Mouse (Mus musculus) MEL (cell line): ENCODE results near the gene Myo10. TPM values are rescaled to one million over a fixed set of nuclear protein-coding genes. Genes with fewer than 3 reads are reported as not detected.

ENCODE experiments used
- DNase-seq: peaks from one replicate; pipeline ENCODE4 v3.0.0; 2011; ENCODE audit warnings: low read depth, low spot score
- H3K27ac ChIP-seq: 2 replicates; pipeline ENCODE4 v1.5.1; 2012; ENCODE audit warnings: low read depth, mild to moderate bottlenecking, control low read depth, low read length, moderate library complexity; ENCODE audit not compliant: control insufficient read depth
- H3K27me3 ChIP-seq, 2 experiments: fragments of 150-350 bp in 1 of 2; sonication (generic) in 1 of 2; 2 replicates each; pipeline ENCODE4 v1.6.1; 2012; ENCODE audit warnings: low read length in 2 of 2, mild to moderate bottlenecking in 2 of 2, improper control_type of control experiment in 1 of 2, moderate library complexity in 1 of 2; ENCODE audit not compliant: insufficient read depth in 2 of 2, control insufficient read depth in 1 of 2
- H3K36me3 ChIP-seq, 2 experiments: 2 replicates each; pipeline ENCODE4 v1.6.1; 2012 to 2014; ENCODE audit warnings: low read length in 2 of 2, improper control_type of control experiment in 1 of 2, inconsistent platforms in 1 of 2, mild to moderate bottlenecking in 1 of 2; ENCODE audit not compliant: insufficient read depth in 2 of 2, control insufficient read depth in 1 of 2
- H3K4me1 ChIP-seq, 2 experiments: fragments of 150-350 bp in 1 of 2; sonication (generic) in 1 of 2; 2 replicates each; pipeline ENCODE4 v1.6.1; 2012; ENCODE audit warnings: low read length in 2 of 2, improper control_type of control experiment in 1 of 2, mild to moderate bottlenecking in 1 of 2; ENCODE audit not compliant: insufficient read depth in 2 of 2, control insufficient read depth in 1 of 2
- H3K4me3 ChIP-seq, 2 experiments: fragments of 150-350 bp in 1 of 2; sonication (generic) in 1 of 2; 2 replicates each; pipeline ENCODE4 v1.5.1; 2012; ENCODE audit warnings: low read depth in 2 of 2, low read length in 2 of 2, mild to moderate bottlenecking in 2 of 2, moderate library complexity in 2 of 2, control low read depth in 1 of 2, improper control_type of control experiment in 1 of 2; ENCODE audit not compliant: control insufficient read depth in 1 of 2, insufficient read depth in 1 of 2
- H3K79me2 ChIP-seq: 2 replicates; pipeline ENCODE4 v1.6.1; 2012; ENCODE audit warnings: mild to moderate bottlenecking, low read length, moderate library complexity; ENCODE audit not compliant: control insufficient read depth, poor library complexity, insufficient read depth
- H3K9ac ChIP-seq: 2 replicates; pipeline ENCODE4 v1.6.1; 2012; ENCODE audit warnings: low read depth, mild to moderate bottlenecking, control low read depth, low read length, moderate library complexity; ENCODE audit not compliant: control insufficient read depth, poor library complexity, severe bottlenecking
- H3K9me3 ChIP-seq: fragments of 150-350 bp; sonication (generic); replicated peaks from 2 replicates; pipeline ENCODE4 v1.6.1; 2012; ENCODE audit warnings: mild to moderate bottlenecking, low read length, improper control_type of control experiment, moderate library complexity; ENCODE audit not compliant: insufficient read depth
- BHLHE40 ChIP-seq: IDR thresholded peaks from 2 replicates; pipeline ENCODE4 v1.6.1; 2012; ENCODE audit warnings: low read depth, mild to moderate bottlenecking, inconsistent platforms, low read length, improper control_type of control experiment, borderline replicate concordance
- CHD1 ChIP-seq: IDR thresholded peaks from 2 replicates; pipeline ENCODE4 v1.6.1; 2012; ENCODE audit warnings: low read depth, mild to moderate bottlenecking, inconsistent platforms, low read length, improper control_type of control experiment
- E2F4 ChIP-seq: IDR thresholded peaks from 2 replicates; pipeline ENCODE4 v1.6.1; 2011; ENCODE audit warnings: low read depth, low read length, improper control_type of control experiment, borderline replicate concordance
- ELF1 ChIP-seq: IDR thresholded peaks from 2 replicates; pipeline ENCODE4 v1.6.1; 2014; ENCODE audit warnings: low read depth, mild to moderate bottlenecking, inconsistent platforms, low read length, improper control_type of control experiment, moderate library complexity
- GABPA ChIP-seq: IDR thresholded peaks from 2 replicates; pipeline ENCODE4 v1.6.1; 2012; ENCODE audit warnings: low read depth, mild to moderate bottlenecking, inconsistent platforms, low read length, improper control_type of control experiment, moderate library complexity
- HCFC1 ChIP-seq: IDR thresholded peaks from 2 replicates; pipeline ENCODE4 v1.6.1; 2012; ENCODE audit warnings: low read depth, mild to moderate bottlenecking, inconsistent platforms, low read length, improper control_type of control experiment, moderate library complexity
- MAFK ChIP-seq: IDR thresholded peaks from 2 replicates; pipeline ENCODE4 v1.6.1; 2011; ENCODE audit warnings: low read depth, mild to moderate bottlenecking, low read length, improper control_type of control experiment, borderline replicate concordance
- MAX ChIP-seq: IDR thresholded peaks from 2 replicates; pipeline ENCODE4 v1.6.1; 2011; ENCODE audit warnings: low read length, improper control_type of control experiment
- MAZ ChIP-seq: IDR thresholded peaks from 2 replicates; pipeline ENCODE4 v1.6.1; 2012; ENCODE audit warnings: low read depth, mild to moderate bottlenecking, inconsistent platforms, low read length, improper control_type of control experiment
- MXI1 ChIP-seq: IDR thresholded peaks from 2 replicates; pipeline ENCODE4 v1.6.1; 2011; ENCODE audit warnings: mild to moderate bottlenecking, low read depth, low read length, improper control_type of control experiment
- MYB ChIP-seq: IDR thresholded peaks from 2 replicates; pipeline ENCODE4 v1.6.1; 2011; ENCODE audit warnings: mild to moderate bottlenecking, low read depth, low read length, improper control_type of control experiment
- MYC ChIP-seq: IDR thresholded peaks from 2 replicates; pipeline ENCODE4 v1.6.1; 2011; ENCODE audit warnings: low read depth, mild to moderate bottlenecking, low read length, improper control_type of control experiment, moderate library complexity
- NELFE ChIP-seq: IDR thresholded peaks from 2 replicates; pipeline ENCODE4 v1.6.1; 2011; ENCODE audit warnings: low read depth, low read length, improper control_type of control experiment
- NRF1 ChIP-seq: IDR thresholded peaks from 2 replicates; pipeline ENCODE4 v1.6.1; 2014; ENCODE audit warnings: low read depth, mild to moderate bottlenecking, inconsistent platforms, low read length, improper control_type of control experiment, moderate library complexity; ENCODE audit not compliant: poor library complexity, insufficient read depth, severe bottlenecking
- POLR2A ChIP-seq, 2 experiments: IDR thresholded peaks; 2 replicates each; pipeline ENCODE4 v1.6.1; 2011 to 2012; ENCODE audit warnings: low read length in 2 of 2, mild to moderate bottlenecking in 2 of 2, control low read depth in 1 of 2, improper control_type of control experiment in 1 of 2, low read depth in 1 of 2, moderate library complexity in 1 of 2; ENCODE audit not compliant: control insufficient read depth in 1 of 2, insufficient read depth in 1 of 2, poor library complexity in 1 of 2
- POLR2AphosphoS2 ChIP-seq: IDR thresholded peaks from 2 replicates; pipeline ENCODE4 v1.6.1; 2011; ENCODE audit warnings: low read length, improper control_type of control experiment
- RAD21 ChIP-seq: IDR thresholded peaks from 2 replicates; pipeline ENCODE4 v1.6.1; 2011; ENCODE audit warnings: mild to moderate bottlenecking, low read depth, low read length, improper control_type of control experiment
- RCOR1 ChIP-seq: IDR thresholded peaks from 2 replicates; pipeline ENCODE4 v1.6.1; 2012; ENCODE audit warnings: low read depth, mild to moderate bottlenecking, inconsistent platforms, low read length, improper control_type of control experiment
- SIN3A ChIP-seq: IDR thresholded peaks from 2 replicates; pipeline ENCODE4 v1.6.1; 2012; ENCODE audit warnings: low read length, improper control_type of control experiment, inconsistent platforms
- SMC3 ChIP-seq: IDR thresholded peaks from 2 replicates; pipeline ENCODE4 v1.6.1; 2011; ENCODE audit warnings: low read depth, low read length, improper control_type of control experiment
- TCF12 ChIP-seq: IDR thresholded peaks from 2 replicates; pipeline ENCODE4 v1.6.1; 2014; ENCODE audit warnings: low read depth, mild to moderate bottlenecking, inconsistent platforms, low read length, improper control_type of control experiment, moderate library complexity
- UBTF ChIP-seq: IDR thresholded peaks from 2 replicates; pipeline ENCODE4 v1.6.1; 2012; ENCODE audit warnings: low read depth, mild to moderate bottlenecking, inconsistent platforms, low read length, improper control_type of control experiment, moderate library complexity, borderline replicate concordance; ENCODE audit not compliant: insufficient read depth
- ZKSCAN1 ChIP-seq: IDR thresholded peaks from 2 replicates; pipeline ENCODE4 v1.6.1; 2012; ENCODE audit warnings: low read depth, mild to moderate bottlenecking, inconsistent platforms, low read length, improper control_type of control experiment, moderate library complexity
- ZNF384 ChIP-seq: IDR thresholded peaks from 2 replicates; pipeline ENCODE4 v1.6.1; 2012; ENCODE audit warnings: low read depth, mild to moderate bottlenecking, inconsistent platforms, low read length, improper control_type of control experiment
- polyA plus RNA-seq, 2 experiments: library from polyadenylated mRNA; stranded (reverse) in 1 of 2; unstranded in 1 of 2; fragments of >175 nt in 1 of 2; fragments of >200 nt in 1 of 2; gene quantifications; 2 replicates each; pipeline versions ENCODE4 v1.2.1 to v1.2.4; 2012; ENCODE audit warnings: low replicate concordance in 2 of 2, low read depth in 1 of 2; ENCODE audit not compliant: insufficient read length in 2 of 2, insufficient read depth in 1 of 2, missing spikeins in 1 of 2
- total RNA-seq: library from RNA; depleted of rRNA; stranded (reverse); fragments of 300-350 nt; gene quantifications from 2 replicates; pipeline ENCODE4 v1.2.3, GENCODE M21; 2012

Myo10 gene
- total and polyA plus RNA-seq, 3 experiments, result 0.01 TPM; not detected in 2

GRCm38 (mm10) chr15:25719270-25719669 lies 96.9 kb downstream of the Myo10 start:
- Histone ChIP-seq H3K4me3 (no peak overlapping the region), H3K36me3 (no peaks in the 10 kb centered on the region), H3K4me1 (no peaks in the 10 kb centered on the region), H3K27me3 (no peaks in the 10 kb centered on the region), H3K9me3 (no peaks in the 10 kb centered on the region), H3K79me2 (no peaks in the 10 kb centered on the region), H3K27ac (no peak overlapping the region), H3K9ac (no peak overlapping the region)
- TF ChIP-seq TCF12, result no peak
- no peak for TF ChIP-seq UBTF
- no peak for TF ChIP-seq SMC3
- TF ChIP-seq SIN3A, result no peak
- TF ChIP-seq MAZ, result no peak
- TF ChIP-seq ZNF384, result no peak
- TF ChIP-seq ZKSCAN1, result no peak
- no peak for TF ChIP-seq BHLHE40
- no peak for TF ChIP-seq CHD1
- no peak for TF ChIP-seq MAFK
- no peak for TF ChIP-seq MYB
- no peak for DNase-seq

GRCm38 (mm10) chr15:25720263-25720662 lies 97.9 kb downstream of the Myo10 start:
- no peaks in the 10 kb centered on the region for H3K79me2 ChIP-seq
- H3K9me3 ChIP-seq, result no peaks in the 10 kb centered on the region
- no peaks in the 10 kb centered on the region for H3K27me3 ChIP-seq
- TF ChIP-seq RAD21 (no peak), MYB (no peak), GABPA (no peak), BHLHE40 (no peak), ELF1 (no peak), POLR2A (IDR thresholded peaks at IDR 0.05; ENCODE audit: control insufficient read depth in 1 of 2, insufficient read depth in 1 of 2, low read depth in 1 of 2, low read length in 2 of 2, poor library complexity in 1 of 2) (no peak), E2F4 (no peak), MAX (no peak), POLR2AphosphoS2 (no peak), ZNF384 (no peak), SIN3A (no peak), NRF1 (no peak), RCOR1 (no peak), UBTF (no peak), MAZ (no peak), SMC3 (no peak), HCFC1 (no peak), MXI1 (no peak), NELFE (no peak), MYC (no peak)
- H3K9ac ChIP-seq, result no peak overlapping the region
- H3K36me3 ChIP-seq, result no peaks in the 10 kb centered on the region
- no peak overlapping the region for H3K4me3 ChIP-seq
- no peak for DNase-seq
- H3K27ac ChIP-seq, result no peak overlapping the region
- H3K4me1 ChIP-seq, result no peaks in the 10 kb centered on the region
